Mouse (Mus musculus) liver, adult (tissue): ENCODE data around the gene Gimap9.

Experiments
- GATA4 ChIP-seq: IDR thresholded peaks from 2 replicates; pipeline ENCODE4 v1.6.1; 2014; ENCODE audit warnings: mild to moderate bottlenecking, low read length; ENCODE audit not compliant: insufficient replicate concordance

Gimap9 gene

DNA sequence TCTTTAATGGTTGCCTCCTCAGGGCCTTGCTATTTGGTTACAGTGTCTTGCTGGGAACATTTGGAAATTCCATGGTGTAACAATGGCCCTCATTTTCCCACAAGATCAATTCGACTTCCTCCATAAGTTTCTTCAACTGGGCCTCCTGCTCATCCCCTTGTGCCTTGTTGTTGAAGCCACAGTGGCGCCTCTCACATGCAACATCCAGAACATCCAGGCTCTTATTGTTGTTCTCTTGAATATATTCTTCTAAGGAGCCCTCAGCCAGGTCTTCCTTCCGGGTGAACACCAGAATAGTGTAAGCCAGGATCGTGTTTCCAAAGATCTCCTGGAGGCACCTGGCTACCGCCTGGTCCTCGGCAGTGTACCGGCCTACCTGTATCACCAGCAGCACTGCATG, 26.2 kb downstream of the Gimap9 start:
- no peak for TF ChIP-seq GATA4

GRCm38 (mm10) chr6:48702601-48703000, 26.7 kb downstream of the Gimap9 start:
- no peak for TF ChIP-seq GATA4

DNA sequence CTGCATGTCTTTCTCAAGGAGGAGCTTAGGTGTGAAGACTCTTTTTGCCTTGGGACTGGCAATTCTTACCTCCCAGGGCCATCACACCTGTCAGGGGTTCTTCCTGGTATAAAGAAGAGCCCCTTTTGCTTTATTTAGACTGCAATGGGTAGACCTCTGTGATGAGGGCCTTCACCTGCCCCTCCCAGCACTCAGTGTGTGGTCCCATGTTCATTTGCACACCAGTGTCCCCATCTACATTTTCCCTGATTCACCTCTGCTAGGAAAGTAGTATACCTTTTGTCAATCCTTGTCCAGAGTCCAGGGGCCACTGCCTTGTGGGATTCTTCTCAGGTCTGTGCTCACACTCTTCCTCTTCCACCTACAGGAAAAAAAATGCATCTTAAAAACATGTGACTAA, 28.2 kb downstream of the Gimap9 start:
- no peak for TF ChIP-seq GATA4

DNA sequence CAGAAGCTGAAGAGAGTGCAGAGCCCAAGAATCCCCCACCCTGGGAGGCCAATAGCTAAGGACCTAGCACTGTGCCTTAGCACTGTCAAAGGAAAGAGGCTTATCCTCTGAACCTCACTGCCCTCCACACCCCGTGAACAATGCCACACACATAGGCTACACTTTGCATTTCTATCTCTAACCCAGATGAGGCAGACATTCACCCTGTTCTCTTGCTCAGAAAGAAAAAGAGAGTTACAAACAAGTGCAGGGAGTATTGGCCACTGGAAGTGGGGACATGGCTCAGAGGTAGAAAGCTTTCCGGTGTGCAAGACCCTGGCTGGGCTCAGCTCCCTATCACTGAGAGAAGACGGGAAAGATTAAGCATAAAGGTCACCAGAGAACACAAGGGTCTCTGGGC, 30.2 kb downstream of the Gimap9 start:
- no peak for TF ChIP-seq GATA4

- TF ChIP-seq GATA4: no peak
These were observed 42.5 kb downstream of the Gimap9 start, which contains the start of the genes Gm28053 and Gimap7 for GRCm38 (mm10) chr6:48718455-48718854. Gene Gm28053 (plus strand): TSS chr6:48718607. Gene Gimap7 (plus strand): TSS chr6:48718621.

DNA sequence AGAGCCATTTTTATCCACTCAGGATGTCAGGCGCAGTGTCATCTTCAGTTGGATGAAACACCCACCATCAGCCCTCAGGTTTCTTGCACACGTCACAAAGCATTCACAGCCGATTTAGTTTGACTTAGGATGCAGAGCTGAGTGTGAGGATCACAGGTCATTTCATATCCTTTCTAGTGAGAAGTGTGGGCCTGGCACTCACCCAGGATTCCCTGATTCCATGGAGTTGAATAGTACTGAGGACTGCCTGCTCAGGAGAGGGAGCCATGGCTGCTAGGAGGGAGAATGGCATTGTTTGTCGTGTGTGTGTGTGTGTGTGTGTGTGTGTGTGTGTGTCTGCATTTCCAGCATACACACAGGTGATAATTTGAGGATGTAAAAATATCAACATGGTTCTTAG, 44.4 kb downstream of the Gimap9 start:
- TF ChIP-seq GATA4: no peak

GRCm38 (mm10) chr6:48723468-48723867, 47.5 kb downstream of the Gimap9 start:
- TF ChIP-seq GATA4: no peak

DNA sequence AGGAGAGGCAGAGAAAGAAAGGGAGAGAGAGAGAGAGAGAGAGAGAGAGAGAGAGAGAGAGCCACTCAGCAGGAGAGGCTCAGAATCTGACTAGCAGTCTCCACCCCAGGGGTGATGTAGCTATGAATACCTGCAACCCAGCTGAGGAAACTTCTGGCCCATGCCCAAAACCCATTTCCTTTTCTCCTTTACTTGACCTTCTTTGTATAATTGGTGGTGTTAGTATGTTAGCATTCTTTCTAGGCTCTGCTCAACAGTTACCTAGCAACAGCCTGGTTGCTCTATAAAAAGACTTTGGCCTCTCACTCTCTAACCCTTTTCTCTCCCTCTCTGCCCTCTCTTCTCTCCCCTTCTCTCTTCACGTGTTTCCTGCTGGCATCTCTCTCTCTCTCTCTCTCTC, 49.5 kb downstream of the Gimap9 start:
- TF ChIP-seq GATA4: no peak

GRCm38 (mm10) chr6:48727761-48728160, 51.8 kb downstream of the Gimap9 start:
- TF ChIP-seq GATA4: no peak
